21 mouse cellular contexts compared by ENCODE assay signal in genomic region chr6:39334224-39334623, GRCm38 (mm10). TPM values are rescaled to one million over a fixed set of nuclear protein-coding genes. Genes with fewer than 3 reads are reported as not detected.
DNase-seq lines count a peak whose midpoint lies in the region; ATAC-seq and TF ChIP-seq lines count a peak whose summit lies in the region.
"Had no signal": no experiment of that assay in that cellular context is flagged by ENCODE, and none has a peak within 500 bp of the region (broad histone marks: within the 10 kb centered on the region; RNA-seq: fewer than 3 reads in every experiment).

No protein-coding gene starts in this region.

- TF ChIP-seq CTCF in thymus, adult 2 months (IDR thresholded peaks at IDR 0.05; ENCODE audit: borderline replicate concordance, control insufficient read depth, extremely low read depth, insufficient read depth, low read length, poor library complexity) = no peak
- TF ChIP-seq CTCF in intestine, postnatal 0 days (IDR thresholded peaks at IDR 0.05; ENCODE audit: low read depth) = no peak

- no peak overlapping the region for H3K4me2 ChIP-seq in intestine, postnatal 0 days (replicated peaks; ENCODE audit: low read depth)
- H3K4me2 ChIP-seq: embryonic facial prominence, embryonic 13.5 days; forebrain, embryonic 12.5 days; midbrain, embryonic 12.5 days; neural tube, embryonic 15.5 days; stomach, embryonic 15.5 days had no signal

- peaks cover 8% of the 10 kb centered on the region; the same call in 1 of the 2 replicates for H3K4me1 ChIP-seq in thymus, adult 2 months (replicated peaks; ENCODE audit: control insufficient read depth, insufficient read depth, low read length)
- peaks cover 3% of the 10 kb centered on the region; the same call in 1 of the 2 replicates for H3K4me1 ChIP-seq in intestine, postnatal 0 days (replicated peaks; ENCODE audit: control insufficient read depth, insufficient read depth, low read length)
- H3K4me1 ChIP-seq: embryonic facial prominence, embryonic 13.5 days; forebrain, embryonic 12.5 days; heart, embryonic 10.5 days; midbrain, embryonic 12.5 days; neural tube, embryonic 15.5 days; stomach, embryonic 15.5 days had no signal

- no peak overlapping the region for H3K4me3 ChIP-seq in thymus, adult 2 months (ENCODE audit: control insufficient read depth, insufficient read depth, low read length)
- H3K4me3 ChIP-seq in macrophage (ENCODE audit: inconsistent target) = no peak overlapping the region
- H3K4me3 ChIP-seq in intestine, postnatal 0 days (ENCODE audit: low read depth, low read length) = no peak overlapping the region
- H3K4me3 ChIP-seq: embryonic facial prominence, embryonic 13.5 days; forebrain, embryonic 12.5 days; heart, embryonic 10.5 days; hindbrain, embryonic 10.5 days; midbrain, embryonic 12.5 days; neural tube, embryonic 15.5 days; stomach, embryonic 15.5 days had no signal

- 69% methylated on average over 7 of the region's 7 CpGs for WGBS in thymus, adult 2 months
- 39% methylated on average over 7 of the region's 7 CpGs for WGBS in macrophage (ENCODE audit: missing documents)
- 87% methylated on average over 7 of the region's 7 CpGs for WGBS in intestine, postnatal 0 days

- no peak for TF ChIP-seq POLR2A in thymus, adult 2 months (IDR thresholded peaks at IDR 0.05; ENCODE audit: control insufficient read depth, extremely low read depth, insufficient read depth, low read length, poor library complexity)

- H3K9ac ChIP-seq in intestine, postnatal 0 days (ENCODE audit: low read depth, low read length) = no peak overlapping the region
- H3K9ac ChIP-seq: embryonic facial prominence, embryonic 13.5 days; forebrain, embryonic 12.5 days; liver, postnatal 0 days; midbrain, embryonic 12.5 days; neural tube, embryonic 15.5 days; stomach, embryonic 15.5 days had no signal

- H3K36me3 ChIP-seq in thymus, adult 2 months (ENCODE audit: control insufficient read depth, insufficient read depth, low read length) = peaks cover 27% of the 10 kb centered on the region
- H3K36me3 ChIP-seq in macrophage (ENCODE audit: inconsistent target) = peaks cover 40% of the 10 kb centered on the region
- H3K36me3 ChIP-seq in intestine, postnatal 0 days (ENCODE audit: control insufficient read depth, insufficient read depth) = peaks cover 43% of the 10 kb centered on the region

- no peaks in the 10 kb centered on the region for H3K9me3 ChIP-seq in intestine, postnatal 0 days (ENCODE audit: control insufficient read depth)
- H3K9me3 ChIP-seq: embryonic facial prominence, embryonic 13.5 days; forebrain, embryonic 12.5 days; G1E; heart, embryonic 10.5 days; hindbrain, embryonic 10.5 days; midbrain, embryonic 12.5 days; neural tube, embryonic 15.5 days; stomach, embryonic 15.5 days had no signal

- H3K27me3 ChIP-seq in thymus, adult 2 months (ENCODE audit: control insufficient read depth, insufficient read depth, low read length) = no peaks in the 10 kb centered on the region; the same call in 1 of the 2 replicates
- H3K27me3 ChIP-seq in intestine, postnatal 0 days (replicated peaks; ENCODE audit: control insufficient read depth, insufficient read depth, low read length) = no peaks in the 10 kb centered on the region
- H3K27me3 ChIP-seq: embryonic facial prominence, embryonic 13.5 days; forebrain, embryonic 12.5 days; midbrain, embryonic 12.5 days; neural tube, embryonic 15.5 days; stomach, embryonic 15.5 days had no signal

- DNase-seq in thymus, adult 2 months = peak; percentile 11
- DNase-seq in thymus, postnatal 10 days (ENCODE audit: low spot score in 2 of 2) = no peak
- peak; percentile 97 for DNase-seq in T-cell, adult 2 months (ENCODE audit: low spot score)
- DNase-seq in spleen, postnatal 36 days (ENCODE audit: low spot score in 2 of 2) = peak; percentile 59 to 68
- no peak for DNase-seq in kidney, postnatal 10 days
- no peak for DNase-seq in lung, postnatal 36 days
- DNase-seq: adrenal gland, postnatal 25 days; kidney, postnatal 25 days; liver, postnatal 0 days; right cerebral cortex, adult 18-20 months had no signal

- no peak for ATAC-seq in intestine, postnatal 0 days
- ATAC-seq: intestine, embryonic 16.5 days; liver, postnatal 0 days had no signal

- H3K27ac ChIP-seq in thymus, adult 2 months (ENCODE audit: control insufficient read depth, insufficient read depth, low read length) = peak overlapping the region; percentile 56; the same call in 1 of the 2 replicates
- 0 out of 2 replicates have a peak overlapping the region, but pooled peaks have one; percentile 16 for H3K27ac ChIP-seq in macrophage
- H3K27ac ChIP-seq in intestine, postnatal 0 days (ENCODE audit: low read depth, low read length) = no peak overlapping the region
- H3K27ac ChIP-seq: embryonic facial prominence, embryonic 13.5 days; forebrain, embryonic 12.5 days; heart, embryonic 10.5 days; hindbrain, embryonic 10.5 days; midbrain, embryonic 12.5 days; neural tube, embryonic 15.5 days; stomach, embryonic 15.5 days had no signal

- no peaks in the 10 kb centered on the region for H3K79me2 ChIP-seq in macrophage (ENCODE audit: inconsistent target)

RNA-seq across cellular contexts. Expression of gene Slc37a3, which starts 43.3 kb away (rescaled TPM):
- 28.6 and 30.8 TPM in 2 replicates for polyA plus RNA-seq in thymus, adult 2 months (2012; rRNA removed)
- total RNA-seq in macrophage (2018; cell fraction: chromatin; rRNA removed) = 100 to 1,000 TPM in 10 of 26 experiments, 10 to 100 TPM in 16; 32.0 to 265 (median 86.3) TPM
- 10 to 100 TPM in 25 of 26 experiments, 1 to 10 TPM in 1; 7.4 to 39.5 (median 16.4) TPM for total RNA-seq in macrophage (2018; cell fraction: cytosol; rRNA removed)
- 100 to 1,000 TPM in 7 of 26 experiments, 10 to 100 TPM in 19; 29.6 to 251 (median 52.5) TPM for total RNA-seq in macrophage (2018; cell fraction: nucleus; rRNA removed)
- 15.2 to 33.3 TPM (median 21.6 TPM) in 3 replicates for polyA plus RNA-seq in macrophage (2018)
- 36.1 TPM in 2 replicates for polyA plus RNA-seq in intestine, postnatal 0 days (2015; fragmentation: Nextera tagmentation; extraction: Ambion mirVana)

RNA-seq across cellular contexts. Expression of gene Rab19, which starts 46.8 kb away (rescaled TPM):
- polyA plus RNA-seq in thymus, adult 2 months (2012; rRNA removed) = 9.8 and 13.2 TPM in 2 replicates
- 10 to 100 TPM in 3 of 26 experiments, 1 to 10 TPM in 21, under 1 TPM in 2; 0.75 to 14.6 (median 3.3) TPM for total RNA-seq in macrophage (2018; cell fraction: chromatin; rRNA removed)
- 10 to 100 TPM in 8 of 26 experiments, 1 to 10 TPM in 18; 3.4 to 13.4 (median 8.6) TPM for total RNA-seq in macrophage (2018; cell fraction: cytosol; rRNA removed)
- total RNA-seq in macrophage (2018; cell fraction: nucleus; rRNA removed) = 10 to 100 TPM in 3 of 26 experiments, 1 to 10 TPM in 23; 1.6 to 16.4 (median 6.1) TPM
- 3.6 to 21.5 TPM (median 8.0 TPM) in 3 replicates for polyA plus RNA-seq in macrophage (2018)
- polyA plus RNA-seq in intestine, postnatal 0 days (2015; fragmentation: Nextera tagmentation; extraction: Ambion mirVana) = 14.0 and 14.7 TPM in 2 replicates
- polyA plus RNA-seq: G1E had no signal

Comparison
In these comparisons a context has a peak if more than half of its experiments do, and no peak if none do; other contexts are left out.
1. DNase-seq: peak in thymus, adult 2 months (single experiment), T-cell, adult 2 months (single experiment) and spleen, postnatal 36 days (2 of 2); none in thymus, postnatal 10 days (0 of 2), kidney, postnatal 10 days (single experiment) and lung, postnatal 36 days (single experiment).